Mouse (Mus musculus) ES-E14 (cell line): ENCODE results near the gene Erlin1. TPM values are rescaled to one million over a fixed set of nuclear protein-coding genes. Genes with fewer than 3 reads are reported as not detected.

Source experiments
- DNase-seq: peaks from one replicate; pipeline ENCODE4 v3.0.0-alpha.2; 2013; ENCODE audit warnings: low read depth, low spot score
- H3K27ac ChIP-seq: 2 replicates; pipeline ENCODE4 v1.5.1; 2012; ENCODE audit warnings: low read depth, mild to moderate bottlenecking, low read length, moderate library complexity, mixed read lengths; ENCODE audit not compliant: poor library complexity, insufficient read depth, severe bottlenecking
- H3K36me3 ChIP-seq: 2 replicates; pipeline ENCODE4 v1.6.1; 2012; ENCODE audit warnings: mild to moderate bottlenecking, low read length, moderate library complexity, mixed read lengths; ENCODE audit not compliant: control insufficient read depth, poor library complexity, insufficient read depth, severe bottlenecking
- H3K4me1 ChIP-seq, 2 experiments: fragments of 150-350 bp in 1 of 2; sonication (generic) in 1 of 2; 2 replicates each; pipeline ENCODE4 v1.6.1; 2012; ENCODE audit warnings: low read length in 2 of 2, mild to moderate bottlenecking in 1 of 2, mixed read lengths in 1 of 2; ENCODE audit not compliant: control insufficient read depth in 2 of 2, insufficient read depth in 2 of 2, poor library complexity in 1 of 2
- H3K4me3 ChIP-seq, 2 experiments: fragments of 150-350 bp in 1 of 2; sonication (generic) in 1 of 2; 2 replicates each; pipeline ENCODE4 v1.5.1; 2012; ENCODE audit warnings: low read length in 2 of 2, low read depth in 1 of 2, mild to moderate bottlenecking in 1 of 2, mixed read lengths in 1 of 2; ENCODE audit not compliant: insufficient read depth in 1 of 2, poor library complexity in 1 of 2, severe bottlenecking in 1 of 2
- H3K9ac ChIP-seq: 2 replicates; pipeline ENCODE4 v1.6.1; 2012; ENCODE audit warnings: low read depth, mild to moderate bottlenecking, low read length, mixed read lengths; ENCODE audit not compliant: poor library complexity, insufficient read depth, severe bottlenecking
- H3K9me3 ChIP-seq: fragments of 150-350 bp; sonication (generic); 2 replicates; pipeline ENCODE4 v1.6.1; 2012; ENCODE audit warnings: low read depth, mild to moderate bottlenecking, low read length; ENCODE audit not compliant: control insufficient read depth, insufficient read depth
- CHD2 ChIP-seq: IDR thresholded peaks from 2 replicates; pipeline ENCODE4 v1.6.1; 2014; ENCODE audit warnings: mild to moderate bottlenecking, low read depth, low read length, inconsistent platforms
- HCFC1 ChIP-seq: IDR thresholded peaks from 2 replicates; pipeline ENCODE4 v1.6.1; 2012; ENCODE audit warnings: low read length, inconsistent platforms, borderline replicate concordance; ENCODE audit not compliant: insufficient read depth
- MAFK ChIP-seq: IDR thresholded peaks from 2 replicates; pipeline ENCODE4 v1.6.1; 2014; ENCODE audit warnings: mild to moderate bottlenecking, low read depth, low read length, inconsistent platforms; ENCODE audit not compliant: insufficient read depth
- ZC3H11A ChIP-seq: IDR thresholded peaks from 2 replicates; pipeline ENCODE4 v1.6.1; 2012; ENCODE audit warnings: low read depth, mild to moderate bottlenecking, inconsistent platforms, low read length, borderline replicate concordance
- ZNF384 ChIP-seq: IDR thresholded peaks from 2 replicates; pipeline ENCODE4 v1.6.1; 2012; ENCODE audit warnings: low read depth, low read length, inconsistent platforms
- in situ Hi-C, 2 experiments: fragments of 600-800 bp; cut with MboI; formaldehyde crosslinking; loops; one replicate each; pipeline ENCODE4 v1.15.1; 2025; ENCODE audit warnings: low sequenced_read_pairs in 2 of 2, inconsistent platforms in 1 of 2; ENCODE audit not compliant: unreplicated experiment in 2 of 2
- total RNA-seq: library from RNA; depleted of rRNA; stranded (reverse); fragments of 300-350 nt; gene quantifications from 2 replicates; pipeline ENCODE4 v1.2.3, GENCODE M21; 2012; rRNA removed

The Erlin1 gene
- total RNA-seq, 1 experiment: 22.7 TPM

GRCm38 (mm10) chr19:43995427-43995826 lies 74.2 kb downstream of the Erlin1 start:
- Histone ChIP-seq H3K4me3 (no peak overlapping the region), H3K9me3 (no peaks in the 10 kb centered on the region), H3K27ac (no peak overlapping the region), H3K9ac (no peak overlapping the region), H3K36me3 (no peaks in the 10 kb centered on the region), H3K4me1 (no peaks in the 10 kb centered on the region)
- TF ChIP-seq ZC3H11A (no peak), HCFC1 (no peak), ZNF384 (no peak), CHD2 (no peak), MAFK (no peak)
- no peak for DNase-seq
- in situ Hi-C loops: no loop called here

DNA sequence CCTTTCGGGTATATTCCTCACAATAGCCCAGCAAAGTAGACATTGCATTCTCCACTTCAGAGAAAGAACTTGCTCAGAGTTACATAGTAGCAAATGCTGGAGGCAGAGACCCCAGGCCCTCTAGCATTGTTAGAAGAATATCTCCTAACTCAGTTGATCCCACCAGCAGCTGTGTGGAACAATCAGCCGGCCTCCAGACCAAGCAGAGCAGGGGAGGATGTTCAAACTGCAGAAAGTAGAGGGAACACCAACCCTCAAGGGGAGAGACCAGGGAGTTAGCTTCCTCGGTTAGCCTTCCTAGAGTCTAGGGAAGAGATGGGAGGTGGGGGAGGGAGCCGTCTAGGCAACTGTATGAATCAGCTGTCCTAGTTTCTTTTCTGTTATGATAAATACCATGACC lies 77.1 kb downstream of the Erlin1 start:
- no peak for DNase-seq
- H3K4me3 ChIP-seq: no peak overlapping the region
- H3K36me3 ChIP-seq: no peaks in the 10 kb centered on the region
- no peaks in the 10 kb centered on the region for H3K4me1 ChIP-seq
- no peak for TF ChIP-seq CHD2
- TF ChIP-seq ZNF384: no peak
- no peak for TF ChIP-seq ZC3H11A
- no peak for TF ChIP-seq HCFC1
- TF ChIP-seq MAFK: no peak
- no peak overlapping the region for H3K27ac ChIP-seq
- H3K9ac ChIP-seq: no peak overlapping the region
- in situ Hi-C loops: no loop called here
- H3K9me3 ChIP-seq: no peaks in the 10 kb centered on the region

DNA sequence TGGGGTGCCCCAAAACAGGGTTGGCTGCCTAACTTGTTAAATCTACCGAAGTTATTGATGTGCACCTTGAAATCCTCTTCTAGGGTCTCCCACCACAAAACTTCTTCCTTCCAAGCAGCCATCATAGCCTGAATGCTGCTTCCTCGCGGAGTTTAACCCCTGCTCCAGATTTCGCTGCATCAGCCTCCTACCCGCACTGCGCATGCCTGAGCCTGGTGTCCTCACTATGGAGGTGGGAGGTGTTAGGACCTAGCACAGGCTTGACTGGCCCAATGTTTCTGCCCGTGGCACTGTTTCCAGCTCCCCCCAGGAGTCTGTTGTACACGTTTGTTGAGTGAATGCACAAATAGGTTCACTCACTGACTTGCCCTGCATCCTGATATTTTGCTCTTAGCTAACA lies 79.2 kb downstream of the Erlin1 start:
- in situ Hi-C loops: no loop called here
- H3K4me3 ChIP-seq: peak overlapping the region in 1 of 2 experiments; percentile 32; a peak in 2 of 4 replicates
- no peaks in the 10 kb centered on the region for H3K4me1 ChIP-seq

GRCm38 (mm10) chr19:43986069-43986794 lies 83.4 kb downstream of the Erlin1 start, which contains the start of gene Cpn1:
Gene Cpn1, minus strand, starts transcription at chr19:43986556.
- Histone ChIP-seq H3K9me3 (no peaks in the 10 kb centered on the region), H3K36me3 (no peaks in the 10 kb centered on the region), H3K27ac (no peak within 1 kb of the TSS), H3K9ac (no peak within 1 kb of the TSS), H3K4me1 (0 out of 4 replicates have a peak, but pooled peaks cover 0 to 3% of the 10 kb centered on the region in 2 experiments), H3K4me3 (peak within 1 kb of the TSS; percentile 23 to 69; a peak in 3 of 4 replicates)
- in situ Hi-C loops: no loop called here
- TF ChIP-seq ZC3H11A (no peak), HCFC1 (peak; percentile 27; the same call in 1 of the 2 replicates)
- DNase-seq: peak; percentile 42

More for the DNA sequence above, 79.2 kb downstream of the Erlin1 start:
- Histone ChIP-seq H3K36me3 (no peaks in the 10 kb centered on the region), H3K27ac (no peak overlapping the region), H3K9me3 (no peaks in the 10 kb centered on the region), H3K9ac (no peak overlapping the region)
- no peak for DNase-seq
- no peak for TF ChIP-seq MAFK
- TF ChIP-seq ZNF384: no peak
- no peak for TF ChIP-seq HCFC1
- no peak for TF ChIP-seq ZC3H11A
- TF ChIP-seq CHD2: no peak

Other genes with a start within 250 kb of the Erlin1 start
- 11.5 and 14.3 TPM in 2 replicates for gene Dnmbp, start 129.6 kb downstream of the Erlin1 start, total RNA-seq
- gene Cpn1, start 83.2 kb downstream of the Erlin1 start, total RNA-seq: 11.3 and 11.8 TPM in 2 replicates
- gene Cyp2c23, start 40.6 kb downstream of the Erlin1 start, total RNA-seq: 0.31 and 0.74 TPM in 2 replicates
- gene Chuk, start 37.7 kb upstream of the Erlin1 start, total RNA-seq: 52.9 and 57.4 TPM in 2 replicates
- 17.9 and 18.6 TPM in 2 replicates for gene Cwf19l1, start 66.1 kb upstream of the Erlin1 start, total RNA-seq
- 77.2 and 80.5 TPM in 2 replicates for gene Bloc1s2, start 76.7 kb upstream of the Erlin1 start, total RNA-seq
- gene Pkd2l1, start 122.7 kb upstream of the Erlin1 start, total RNA-seq: 0.90 and 2.4 TPM in 2 replicates
- 2.5 and 2.9 TPM in 2 replicates for gene Scd3, start 133.5 kb upstream of the Erlin1 start, total RNA-seq
- gene Scd2, start 223.9 kb upstream of the Erlin1 start, total RNA-seq: 284 and 303 TPM in 2 replicates